Mouse (Mus musculus) small intestine, adult 2 months (tissue): ENCODE data around the gene H3f3a.

Experiments used
- CTCF ChIP-seq: fragments of 200-500 bp; IDR thresholded peaks from 2 replicates; pipeline ENCODE4 v1.5.1; 2012; ENCODE audit warnings: low read depth, mild to moderate bottlenecking, control low read depth, inconsistent platforms, low read length, moderate library complexity, mixed read lengths; ENCODE audit not compliant: insufficient replicate concordance, insufficient read length; ENCODE audit errors: extremely low read depth
- POLR2A ChIP-seq: fragments of 200-500 bp; IDR thresholded peaks from 2 replicates; pipeline ENCODE4 v1.6.1; 2012; ENCODE audit warnings: low read depth, mild to moderate bottlenecking, control low read depth, inconsistent platforms, low read length, moderate library complexity

DNA sequence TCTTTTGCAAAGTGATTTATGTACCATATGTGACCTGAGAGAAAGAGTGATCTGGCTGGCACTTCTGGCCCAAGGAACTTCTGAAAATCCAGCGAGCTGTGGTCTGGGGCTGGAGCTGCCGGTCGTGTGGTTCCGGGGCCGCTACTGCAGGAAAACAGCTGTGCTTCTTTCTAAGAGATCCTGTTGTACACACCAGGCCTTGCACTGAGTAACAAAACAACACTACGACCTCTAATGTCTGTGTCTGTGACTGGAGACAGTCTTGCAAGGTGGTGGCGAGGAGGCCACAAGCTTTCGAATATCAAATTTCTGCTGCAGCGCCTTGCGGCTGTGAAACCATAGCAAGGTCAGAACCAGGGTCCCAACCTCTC, 36.5 kb downstream of the H3f3a start:
- TF ChIP-seq POLR2A = no peak
- no peak for TF ChIP-seq CTCF
